Mouse (Mus musculus): Measurements from ENCODE around the gene Bag2. TPM values are rescaled to one million over a fixed set of nuclear protein-coding genes. Genes with fewer than 3 reads are reported as not detected.

Gene Bag2
- total and polyA plus RNA-seq, 3 experiments: 59.6 to 115 (median 66.7) TPM

DNA sequence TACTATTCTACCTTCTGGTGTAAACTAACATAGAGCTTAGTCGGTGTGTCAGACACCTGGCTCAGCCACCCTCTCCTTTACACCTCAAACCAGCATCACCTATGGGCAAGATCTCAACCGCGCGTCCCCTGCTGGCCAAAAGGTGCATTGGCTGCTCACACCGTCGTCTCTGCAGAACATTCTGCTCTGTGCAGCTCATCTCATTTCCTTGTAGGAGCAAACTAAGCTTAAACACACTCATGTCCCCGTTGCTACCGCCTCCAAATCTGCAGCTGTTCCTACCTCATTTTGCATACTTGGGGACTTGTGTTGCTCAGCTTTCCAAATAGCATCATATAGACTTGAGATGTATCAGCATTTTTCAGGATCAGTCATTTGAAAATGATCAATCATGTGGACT is 14.7 kb downstream of the Bag2 start:
- Histone ChIP-seq H3K4me1 (ENCODE audit: insufficient read depth, low read depth, low read length) (peaks cover 22% of the 10 kb centered on the region), H3K9me3 (replicated peaks) (no peaks in the 10 kb centered on the region), H3K36me3 (replicated peaks) (peaks cover 53% of the 10 kb centered on the region), H3K4me3 (ENCODE audit: low read depth, low read length) (no peak overlapping the region), H3K27me3 (ENCODE audit: insufficient read depth, low read length) (no peaks in the 10 kb centered on the region; the same call in 1 of the 2 replicates)
- TF ChIP-seq GATA2 (IDR thresholded peaks at IDR 0.05; ENCODE audit: borderline replicate concordance, low read depth, low read length): no peak
- peak; percentile 97 for TF ChIP-seq CTCF (IDR thresholded peaks at IDR 0.05; ENCODE audit: low read depth, low read length)
- ATAC-seq (ENCODE audit: extremely low read depth, insufficient number of reproducible peaks, low FRiP score, poor library complexity, severe bottlenecking) (no peak), DNase-seq (ENCODE audit: low spot score) (no peak)

DNA sequence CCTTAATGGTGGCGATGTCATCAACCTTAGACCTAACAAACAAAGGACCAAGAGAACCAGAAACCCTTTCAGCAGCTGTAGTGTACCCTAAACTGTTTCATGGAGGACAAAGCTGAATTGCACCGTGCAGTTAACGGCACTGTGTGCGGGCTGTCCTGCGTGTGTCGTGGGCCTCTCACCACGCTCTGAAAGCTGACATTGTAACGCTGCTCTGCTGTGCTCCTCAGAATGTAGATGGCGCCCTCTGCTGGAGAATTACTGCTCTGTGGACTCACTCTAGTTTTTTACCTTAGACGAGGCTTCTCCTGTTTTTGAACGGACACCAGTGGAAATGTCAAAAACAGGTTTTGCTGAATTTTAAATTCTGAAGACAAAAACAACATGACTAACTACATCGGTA is 18.3 kb downstream of the Bag2 start:
- Histone ChIP-seq H3K4me3 (ENCODE audit: low read depth, low read length) (peak overlapping the region; percentile 24; the same call in 1 of the 2 replicates), H3K9me3 (replicated peaks) (no peaks in the 10 kb centered on the region), H3K27me3 (ENCODE audit: insufficient read depth, low read length) (peaks cover 4% of the 10 kb centered on the region), H3K36me3 (replicated peaks) (peaks cover 19% of the 10 kb centered on the region), H3K4me1 (ENCODE audit: insufficient read depth, low read depth, low read length) (peaks cover 16% of the 10 kb centered on the region)
- ATAC-seq (ENCODE audit: extremely low read depth, insufficient number of reproducible peaks, low FRiP score, poor library complexity, severe bottlenecking) (peak; percentile 69), DNase-seq (ENCODE audit: low spot score) (peak; percentile 73)
- TF ChIP-seq CTCF (IDR thresholded peaks at IDR 0.05; ENCODE audit: low read depth, low read length) (peak; percentile 97), POLR2AphosphoS5 (IDR thresholded peaks at IDR 0.05; ENCODE audit: insufficient replicate concordance, low read depth, low read length) (no peak), GATA2 (IDR thresholded peaks at IDR 0.05; ENCODE audit: borderline replicate concordance, low read depth, low read length) (no peak), GATA1 (IDR thresholded peaks at IDR 0.05; ENCODE audit: borderline replicate concordance, low read length) (no peak), TAL1 (conservative IDR thresholded peaks at IDR 0.05; ENCODE audit: low read depth, low read length) (no peak)

DNA sequence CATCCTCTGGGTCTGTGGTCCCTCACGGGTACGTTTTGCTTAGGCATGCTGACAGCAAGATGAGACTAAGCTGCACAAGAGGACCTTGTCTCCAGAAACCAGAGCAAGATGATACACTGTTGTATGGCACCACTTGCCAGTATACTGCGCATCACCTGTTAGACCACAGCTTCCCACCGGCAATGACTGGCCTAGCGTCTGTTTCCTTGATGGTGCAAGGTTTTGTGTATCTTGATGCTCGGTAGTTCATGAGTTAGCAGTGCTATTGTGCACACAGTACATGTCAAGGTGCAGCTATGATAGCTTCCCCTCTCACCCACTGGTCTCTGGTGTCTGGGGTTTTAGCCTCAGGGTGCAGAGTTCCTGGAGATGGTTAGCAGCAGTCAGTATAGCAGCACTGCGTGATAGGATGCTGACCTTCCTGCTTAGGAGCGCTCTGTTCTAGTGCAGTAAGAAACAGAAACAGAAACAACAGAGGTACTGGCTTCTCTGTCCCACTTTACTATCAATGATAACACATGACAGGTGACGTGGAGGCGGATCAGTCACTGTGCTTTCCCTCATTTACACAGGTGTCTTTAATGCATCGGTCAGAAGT is 18.8 kb downstream of the Bag2 start:
- no peak overlapping the region; the same call in 1 of the 2 replicates for H3K4me3 ChIP-seq (ENCODE audit: low read depth, low read length)
- peaks cover 14% of the 10 kb centered on the region for H3K36me3 ChIP-seq (replicated peaks)
- TF ChIP-seq POLR2AphosphoS5 (IDR thresholded peaks at IDR 0.05; ENCODE audit: insufficient replicate concordance, low read depth, low read length) (0 out of 2 replicates have a peak, but pooled peaks have one; percentile 30), GATA2 (IDR thresholded peaks at IDR 0.05; ENCODE audit: borderline replicate concordance, low read depth, low read length) (no peak), GATA1 (IDR thresholded peaks at IDR 0.05; ENCODE audit: borderline replicate concordance, low read length) (no peak), TAL1 (conservative IDR thresholded peaks at IDR 0.05; ENCODE audit: low read depth, low read length) (no peak), CTCF (IDR thresholded peaks at IDR 0.05; ENCODE audit: low read depth, low read length) (no peak)
- peaks cover 13% of the 10 kb centered on the region for H3K4me1 ChIP-seq (ENCODE audit: insufficient read depth, low read depth, low read length)
- DNase-seq (ENCODE audit: low spot score): no peak
- peaks cover 7% of the 10 kb centered on the region for H3K27me3 ChIP-seq (ENCODE audit: insufficient read depth, low read length)
- ATAC-seq (ENCODE audit: extremely low read depth, insufficient number of reproducible peaks, low FRiP score, poor library complexity, severe bottlenecking): no peak
- H3K9me3 ChIP-seq (replicated peaks): no peaks in the 10 kb centered on the region

DNA sequence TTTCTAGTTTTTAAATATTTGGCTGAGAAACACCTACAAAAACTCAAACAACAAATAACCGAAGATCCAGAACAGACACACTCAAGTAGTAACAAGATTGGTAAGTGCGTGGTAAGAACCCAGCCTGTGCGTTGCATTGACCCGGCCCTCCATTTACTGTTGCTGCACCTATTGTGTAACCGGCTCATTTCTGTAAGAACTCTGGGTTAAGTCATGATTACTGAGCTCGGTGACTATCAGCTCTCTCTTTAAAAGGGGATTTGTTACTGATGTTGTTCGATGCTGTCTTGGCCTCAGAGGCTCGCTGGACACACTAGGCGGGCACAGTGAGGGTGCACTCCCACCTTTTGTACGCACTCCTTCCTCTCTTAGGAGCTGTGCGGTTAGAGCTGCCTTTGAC is 19.3 kb downstream of the Bag2 start:
- ATAC-seq (ENCODE audit: extremely low read depth, insufficient number of reproducible peaks, low FRiP score, poor library complexity, severe bottlenecking): no peak
- H3K36me3 ChIP-seq (replicated peaks): peaks cover 11% of the 10 kb centered on the region
- no peak for DNase-seq (ENCODE audit: low spot score)
- TF ChIP-seq GATA1 (IDR thresholded peaks at IDR 0.05; ENCODE audit: borderline replicate concordance, low read length) (no peak), TAL1 (conservative IDR thresholded peaks at IDR 0.05; ENCODE audit: low read depth, low read length) (no peak), GATA2 (IDR thresholded peaks at IDR 0.05; ENCODE audit: borderline replicate concordance, low read depth, low read length) (no peak), POLR2AphosphoS5 (IDR thresholded peaks at IDR 0.05; ENCODE audit: insufficient replicate concordance, low read depth, low read length) (no peak), CTCF (IDR thresholded peaks at IDR 0.05; ENCODE audit: low read depth, low read length) (no peak)
- peaks cover 13% of the 10 kb centered on the region for H3K4me1 ChIP-seq (ENCODE audit: insufficient read depth, low read depth, low read length)
- H3K4me3 ChIP-seq (ENCODE audit: low read depth, low read length): no peak overlapping the region
- peaks cover 8% of the 10 kb centered on the region for H3K27me3 ChIP-seq (ENCODE audit: insufficient read depth, low read length)
- no peaks in the 10 kb centered on the region for H3K9me3 ChIP-seq (replicated peaks)

DNA sequence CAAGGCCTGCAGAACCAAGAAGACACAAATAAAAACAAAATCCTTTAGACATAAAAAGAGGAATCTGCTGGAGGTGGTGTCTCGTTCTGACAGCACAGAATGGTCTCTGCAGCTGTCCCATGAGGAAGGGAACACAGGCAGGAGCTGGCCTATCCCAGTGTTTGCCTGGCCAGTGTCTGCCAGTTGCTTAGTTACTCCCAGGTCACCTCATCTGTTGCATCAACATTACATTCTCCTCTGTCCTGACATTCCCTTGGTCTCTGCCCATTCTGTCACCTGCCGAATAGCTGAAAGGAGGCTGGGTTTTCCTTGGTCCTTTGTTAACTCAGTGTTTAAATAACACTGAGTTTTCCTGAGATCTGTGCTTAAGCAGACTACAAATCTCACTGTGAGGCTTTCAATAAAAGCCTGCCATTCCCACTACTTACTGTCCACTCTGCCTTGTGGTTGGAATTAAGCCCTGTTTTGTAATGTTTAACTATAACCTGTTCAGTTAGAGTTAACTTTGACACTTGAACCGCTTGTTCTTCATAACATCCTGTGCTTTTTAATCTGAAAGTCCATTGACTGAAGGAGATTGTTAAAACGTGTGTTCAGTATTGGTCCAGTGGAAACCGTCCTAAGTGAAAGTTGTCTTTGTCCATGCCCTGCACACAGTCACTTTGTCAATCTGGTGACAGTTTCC is 23.5 kb downstream of the Bag2 start:
- H3K9me3 ChIP-seq (replicated peaks): no peaks in the 10 kb centered on the region
- H3K27me3 ChIP-seq (ENCODE audit: insufficient read depth, low read length): peaks cover 24% of the 10 kb centered on the region
- TF ChIP-seq CTCF (IDR thresholded peaks at IDR 0.05; ENCODE audit: low read depth, low read length) (no peak), TAL1 (conservative IDR thresholded peaks at IDR 0.05; ENCODE audit: low read depth, low read length) (no peak), GATA1 (IDR thresholded peaks at IDR 0.05; ENCODE audit: borderline replicate concordance, low read length) (no peak), GATA2 (IDR thresholded peaks at IDR 0.05; ENCODE audit: borderline replicate concordance, low read depth, low read length) (no peak), POLR2AphosphoS5 (IDR thresholded peaks at IDR 0.05; ENCODE audit: insufficient replicate concordance, low read depth, low read length) (no peak)
- peaks cover 8% of the 10 kb centered on the region for H3K4me1 ChIP-seq (ENCODE audit: insufficient read depth, low read depth, low read length)
- no peak overlapping the region for H3K4me3 ChIP-seq (ENCODE audit: low read depth, low read length)
- no peak for DNase-seq (ENCODE audit: low spot score)
- ATAC-seq (ENCODE audit: extremely low read depth, insufficient number of reproducible peaks, low FRiP score, poor library complexity, severe bottlenecking): no peak
- H3K36me3 ChIP-seq (replicated peaks): no peaks in the 10 kb centered on the region

DNA sequence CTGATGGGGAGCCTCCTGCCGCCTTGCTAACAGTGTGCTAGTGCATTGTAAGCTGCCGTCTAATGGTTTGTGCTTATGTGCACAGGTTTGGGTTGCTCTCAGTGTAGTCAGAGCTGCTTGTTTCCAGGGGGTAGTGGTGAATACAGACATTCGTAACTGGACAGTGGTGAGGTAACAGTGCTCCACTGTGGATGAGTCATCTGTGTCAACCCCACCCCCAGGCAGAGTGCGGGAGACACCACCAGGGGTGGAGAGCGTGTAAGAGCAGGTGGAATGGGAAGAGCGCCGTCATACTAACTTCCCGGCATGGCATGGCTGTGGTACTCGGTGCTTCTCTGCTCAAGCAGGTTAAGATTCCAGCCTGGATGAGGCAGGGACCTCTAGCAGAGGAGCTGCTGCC is 24.6 kb downstream of the Bag2 start:
- peaks cover 27% of the 10 kb centered on the region for H3K27me3 ChIP-seq (ENCODE audit: insufficient read depth, low read length)
- ATAC-seq (ENCODE audit: extremely low read depth, insufficient number of reproducible peaks, low FRiP score, poor library complexity, severe bottlenecking): no peak
- DNase-seq (ENCODE audit: low spot score): no peak
- TF ChIP-seq GATA1 (IDR thresholded peaks at IDR 0.05; ENCODE audit: borderline replicate concordance, low read length) (no peak), POLR2AphosphoS5 (IDR thresholded peaks at IDR 0.05; ENCODE audit: insufficient replicate concordance, low read depth, low read length) (peak; percentile 73; the same call in 1 of the 2 replicates), GATA2 (IDR thresholded peaks at IDR 0.05; ENCODE audit: borderline replicate concordance, low read depth, low read length) (no peak)
- no peak overlapping the region for H3K4me3 ChIP-seq (ENCODE audit: low read depth, low read length)
- H3K9me3 ChIP-seq (replicated peaks): no peaks in the 10 kb centered on the region
- no peaks in the 10 kb centered on the region for H3K4me1 ChIP-seq (ENCODE audit: insufficient read depth, low read depth, low read length)
- no peaks in the 10 kb centered on the region for H3K36me3 ChIP-seq (replicated peaks)

Measured in G1E (cell line).